Mouse (Mus musculus): ENCODE measurements at regions not wholly inside any gene's neighbourhood (a gene's known extent, or its start where the extent isn't known, plus 50 kb on each side); places are given as distances from the start of the nearest gene placed in this dataset.

- TF ChIP-seq ELF1 (IDR thresholded peaks at IDR 0.05; ENCODE audit: low read depth, low read length) (no peak), POLR2A (IDR thresholded peaks at IDR 0.05; ENCODE audit: control insufficient read depth in 1 of 2, insufficient read depth in 1 of 2, low read depth in 1 of 2, low read length in 2 of 2, poor library complexity in 1 of 2) (no peak), TAL1 (IDR thresholded peaks at IDR 0.05; ENCODE audit: low read length) (no peak), CTCF (IDR thresholded peaks at IDR 0.05 in 2 of 3, conservative IDR thresholded peaks at IDR 0.05 in 1 of 3; ENCODE audit: control insufficient read depth in 1 of 3, insufficient read depth in 1 of 3, low read depth in 2 of 3, low read length in 3 of 3, poor library complexity in 1 of 3, severe bottlenecking in 1 of 3) (no peak)
These were observed 168.1 kb upstream of the Tab2 start for GRCm38 (mm10) chr10:8124124-8124523.

All from MEL (cell line).